Mouse (Mus musculus): ENCODE measurements around the gene Ate1. TPM values are rescaled to one million over a fixed set of nuclear protein-coding genes. Genes with fewer than 3 reads are reported as not detected.
A peak's percentile ranks its signal among the peaks of the same experiment; 100 is the strongest.

The Ate1 gene
- polyA plus RNA-seq, 1 experiment from 2014 or later = 49.3 TPM

DNA sequence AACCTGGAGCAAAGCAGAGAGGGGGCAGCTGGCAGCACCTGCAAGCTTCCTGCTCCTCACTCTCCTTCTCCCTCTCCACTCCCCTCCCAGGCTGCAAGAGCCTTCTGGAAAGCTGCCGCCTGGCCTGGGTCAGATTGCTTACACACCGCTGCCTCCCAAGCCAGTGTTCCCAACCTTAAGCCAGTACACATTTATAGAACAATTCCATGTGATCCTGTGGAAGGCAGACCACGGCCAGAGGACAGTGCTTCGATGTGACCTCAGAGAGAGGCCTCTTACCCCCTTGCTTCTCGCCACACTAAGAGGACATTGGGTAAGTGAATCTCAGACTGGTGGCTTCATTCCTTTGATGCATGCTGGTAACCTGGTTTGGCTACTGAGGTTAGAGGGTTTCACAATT, 32.6 kb upstream of the Ate1 start:
- no peaks in the 10 kb centered on the region for H3K36me3 ChIP-seq (ENCODE audit: control insufficient read depth, insufficient read depth)
- peak; percentile 41; the same call in 1 of the 2 replicates for ATAC-seq (replicated peaks; ENCODE audit: extremely low read depth, insufficient read depth, low FRiP score)
- H3K9ac ChIP-seq (ENCODE audit: low read length) = no peak overlapping the region
- no peaks in the 10 kb centered on the region for H3K27me3 ChIP-seq (ENCODE audit: control insufficient read depth, insufficient read depth, low read length)
- 42% methylated on average over 5 of the region's 5 CpGs for WGBS
- no peaks in the 10 kb centered on the region for H3K9me3 ChIP-seq (replicated peaks; ENCODE audit: control insufficient read depth, low read length)
- H3K4me2 ChIP-seq (ENCODE audit: low read depth, low read length) = no peak overlapping the region
- H3K27ac ChIP-seq (ENCODE audit: low read length) = peak overlapping the region; percentile 52; the same call in 1 of the 2 replicates
- peaks cover 8% of the 10 kb centered on the region; the same call in 1 of the 2 replicates for H3K4me1 ChIP-seq (ENCODE audit: control insufficient read depth, insufficient read depth, low read length)
- no peak overlapping the region for H3K4me3 ChIP-seq (ENCODE audit: low read length)

GRCm38 (mm10) chr7:130547635-130548175, 27.5 kb upstream of the Ate1 start:
- WGBS = 71% methylated on average over 12 of the region's 12 CpGs
- Histone ChIP-seq H3K27ac (ENCODE audit: low read length) (0 out of 2 replicates have a peak overlapping the region, but pooled peaks have one; percentile 100), H3K36me3 (ENCODE audit: control insufficient read depth, insufficient read depth) (peaks cover 11% of the 10 kb centered on the region), H3K9ac (ENCODE audit: low read length) (peak overlapping the region; percentile 99; the same call in 1 of the 2 replicates), H3K4me2 (ENCODE audit: low read depth, low read length) (peak overlapping the region; percentile 40), H3K4me3 (ENCODE audit: low read length) (peak overlapping the region; percentile 97), H3K27me3 (ENCODE audit: control insufficient read depth, insufficient read depth, low read length) (no peaks in the 10 kb centered on the region), H3K4me1 (ENCODE audit: control insufficient read depth, insufficient read depth, low read length) (peaks cover 16% of the 10 kb centered on the region), H3K9me3 (replicated peaks; ENCODE audit: control insufficient read depth, low read length) (no peaks in the 10 kb centered on the region)
- ATAC-seq (replicated peaks; ENCODE audit: extremely low read depth, insufficient read depth, low FRiP score) = no peak

DNA sequence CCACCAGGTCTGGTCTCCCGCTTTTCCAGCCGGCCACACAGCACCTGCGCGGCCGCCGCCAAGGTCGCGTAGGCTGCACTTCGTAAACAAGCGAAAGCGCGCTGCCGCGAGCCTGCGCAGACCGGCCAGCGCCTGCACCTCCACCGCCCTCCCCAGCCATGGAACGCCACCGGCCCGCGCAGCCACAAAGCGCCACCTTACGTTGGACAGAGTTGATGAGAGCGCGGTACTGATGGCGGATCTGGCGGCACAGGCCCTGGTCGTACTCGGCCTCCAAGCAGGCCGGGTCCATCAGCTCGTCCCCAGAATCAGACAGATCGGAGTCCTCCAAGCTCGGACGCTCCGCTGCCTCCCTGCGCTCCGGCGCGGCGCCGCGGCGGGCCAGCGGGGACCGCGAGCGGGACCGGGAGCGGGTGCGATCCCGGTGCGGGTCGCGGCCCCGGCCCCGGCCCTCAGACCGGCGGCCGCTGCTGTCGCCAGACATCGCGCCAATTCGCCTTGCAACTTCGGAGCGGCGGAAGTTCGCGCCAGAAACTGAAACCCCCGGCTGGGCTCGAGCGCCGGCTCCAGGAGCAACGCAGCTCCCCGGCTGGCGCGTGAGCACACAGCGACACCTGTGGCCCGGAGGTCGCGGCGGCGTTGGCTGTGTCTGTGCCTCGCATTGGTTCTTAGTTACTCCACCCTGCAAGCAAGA, 26.8 kb upstream of the Ate1 start:
- Histone ChIP-seq H3K27ac (ENCODE audit: low read length) (peak overlapping the region; percentile 100), H3K27me3 (ENCODE audit: control insufficient read depth, insufficient read depth, low read length) (no peaks in the 10 kb centered on the region), H3K9ac (ENCODE audit: low read length) (peak overlapping the region; percentile 99), H3K36me3 (ENCODE audit: control insufficient read depth, insufficient read depth) (peaks cover 18% of the 10 kb centered on the region), H3K4me2 (ENCODE audit: low read depth, low read length) (peak overlapping the region; percentile 81), H3K4me1 (ENCODE audit: control insufficient read depth, insufficient read depth, low read length) (peaks cover 14% of the 10 kb centered on the region), H3K9me3 (replicated peaks; ENCODE audit: control insufficient read depth, low read length) (no peaks in the 10 kb centered on the region), H3K4me3 (ENCODE audit: low read length) (peak overlapping the region; percentile 97)
- peak; percentile 94 for ATAC-seq (replicated peaks; ENCODE audit: extremely low read depth, insufficient read depth, low FRiP score)
- WGBS = under 1% methylated on average over 84 of the region's 84 CpGs

DNA sequence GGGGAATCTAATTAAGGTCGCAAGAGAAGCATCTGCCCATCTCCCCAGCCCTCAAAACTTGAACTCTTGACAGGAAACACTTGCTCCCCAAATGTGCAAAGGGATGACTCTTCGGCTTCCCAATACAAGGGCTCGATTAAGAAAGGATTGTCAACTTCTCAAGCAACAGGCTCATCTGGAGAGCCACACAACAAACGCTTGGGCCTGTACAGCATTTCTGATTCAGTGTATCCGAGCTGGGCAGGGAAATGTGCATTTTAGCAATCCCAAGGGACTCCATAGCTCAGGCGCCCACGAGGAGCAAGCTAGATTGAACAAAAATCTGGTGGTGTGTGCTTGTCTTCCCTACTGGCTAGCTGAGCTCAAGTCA, 26.2 kb upstream of the Ate1 start:
- Histone ChIP-seq H3K4me2 (ENCODE audit: low read depth, low read length) (peak overlapping the region; percentile 81), H3K9ac (ENCODE audit: low read length) (peak overlapping the region; percentile 99), H3K9me3 (replicated peaks; ENCODE audit: control insufficient read depth, low read length) (no peaks in the 10 kb centered on the region), H3K27ac (ENCODE audit: low read length) (peak overlapping the region; percentile 100), H3K4me3 (ENCODE audit: low read length) (peak overlapping the region; percentile 97), H3K36me3 (ENCODE audit: control insufficient read depth, insufficient read depth) (peaks cover 23% of the 10 kb centered on the region), H3K27me3 (ENCODE audit: control insufficient read depth, insufficient read depth, low read length) (no peaks in the 10 kb centered on the region), H3K4me1 (ENCODE audit: control insufficient read depth, insufficient read depth, low read length) (peaks cover 14% of the 10 kb centered on the region)
- 4% methylated on average over 7 of the region's 7 CpGs for WGBS
- ATAC-seq (replicated peaks; ENCODE audit: extremely low read depth, insufficient read depth, low FRiP score) = no peak

- peaks cover 24% of the 10 kb centered on the region for H3K36me3 ChIP-seq (ENCODE audit: control insufficient read depth, insufficient read depth)
- H3K4me3 ChIP-seq (ENCODE audit: low read length) = peak overlapping the region; percentile 97
- H3K4me1 ChIP-seq (ENCODE audit: control insufficient read depth, insufficient read depth, low read length) = peaks cover 14% of the 10 kb centered on the region
- no peaks in the 10 kb centered on the region for H3K27me3 ChIP-seq (ENCODE audit: control insufficient read depth, insufficient read depth, low read length)
- H3K4me2 ChIP-seq (ENCODE audit: low read depth, low read length) = peak overlapping the region; percentile 81
- ATAC-seq (replicated peaks; ENCODE audit: extremely low read depth, insufficient read depth, low FRiP score) = no peak
- H3K9ac ChIP-seq (ENCODE audit: low read length) = peak overlapping the region; percentile 99
- H3K27ac ChIP-seq (ENCODE audit: low read length) = peak overlapping the region; percentile 100
- no peaks in the 10 kb centered on the region for H3K9me3 ChIP-seq (replicated peaks; ENCODE audit: control insufficient read depth, low read length)
- WGBS = 38% methylated on average over 3 of the region's 3 CpGs
These were observed 25.7 kb upstream of the Ate1 start for GRCm38 (mm10) chr7:130545893-130546292.

DNA sequence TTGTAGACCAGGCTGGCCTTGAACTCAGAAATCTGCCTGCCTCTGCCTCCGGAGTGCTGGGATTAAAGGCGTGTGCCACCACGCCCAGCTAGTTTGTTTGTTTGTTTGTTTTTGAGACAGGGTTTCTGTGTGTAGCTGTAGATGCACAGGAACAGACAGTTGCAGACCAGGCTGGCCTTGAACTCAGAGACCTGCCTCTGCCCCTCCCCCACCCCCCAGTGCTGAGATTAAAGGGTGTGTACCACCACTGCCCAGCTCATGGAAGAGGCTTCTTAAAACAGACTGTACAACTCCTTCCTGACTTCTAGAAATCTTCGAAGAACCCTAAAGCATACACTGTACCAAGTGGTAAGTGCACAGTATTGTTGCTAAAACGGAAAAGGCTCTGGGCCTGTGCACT, 25.2 kb upstream of the Ate1 start:
- Histone ChIP-seq H3K4me2 (ENCODE audit: low read depth, low read length) (peak overlapping the region; percentile 81), H3K9me3 (replicated peaks; ENCODE audit: control insufficient read depth, low read length) (no peaks in the 10 kb centered on the region), H3K36me3 (ENCODE audit: control insufficient read depth, insufficient read depth) (peaks cover 24% of the 10 kb centered on the region), H3K4me3 (ENCODE audit: low read length) (no peak overlapping the region; the same call in 1 of the 2 replicates), H3K9ac (ENCODE audit: low read length) (peak overlapping the region; percentile 99), H3K27ac (ENCODE audit: low read length) (no peak overlapping the region), H3K27me3 (ENCODE audit: control insufficient read depth, insufficient read depth, low read length) (no peaks in the 10 kb centered on the region), H3K4me1 (ENCODE audit: control insufficient read depth, insufficient read depth, low read length) (peaks cover 14% of the 10 kb centered on the region)
- ATAC-seq (replicated peaks; ENCODE audit: extremely low read depth, insufficient read depth, low FRiP score) = no peak
- 85% methylated on average over 5 of the region's 5 CpGs for WGBS

DNA sequence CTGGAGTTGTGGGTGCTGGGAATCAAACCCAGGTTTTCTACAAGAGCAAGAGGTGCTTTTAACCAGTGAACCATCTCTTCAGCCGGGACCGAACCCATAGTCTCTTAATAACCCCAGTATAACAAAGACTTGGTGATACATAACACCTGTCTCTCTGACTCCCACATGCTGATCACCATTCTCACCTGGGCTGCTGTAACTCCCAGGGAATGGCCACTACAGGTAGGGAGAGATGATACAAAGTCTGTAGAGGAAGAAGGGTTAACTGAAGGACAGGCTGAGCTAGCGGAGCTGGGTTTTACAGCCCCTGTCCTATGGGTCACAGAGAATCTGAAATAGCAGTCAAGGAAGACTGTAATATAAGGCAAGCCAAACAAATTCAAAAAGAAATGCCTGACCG, 23.0 kb upstream of the Ate1 start:
- H3K27ac ChIP-seq (ENCODE audit: low read length) = no peak overlapping the region
- H3K9ac ChIP-seq (ENCODE audit: low read length) = no peak overlapping the region
- H3K4me3 ChIP-seq (ENCODE audit: low read length) = no peak overlapping the region
- ATAC-seq (replicated peaks; ENCODE audit: extremely low read depth, insufficient read depth, low FRiP score) = no peak
- no peaks in the 10 kb centered on the region for H3K27me3 ChIP-seq (ENCODE audit: control insufficient read depth, insufficient read depth, low read length)
- no peaks in the 10 kb centered on the region for H3K9me3 ChIP-seq (replicated peaks; ENCODE audit: control insufficient read depth, low read length)
- 92% methylated on average over 4 of the region's 4 CpGs for WGBS
- H3K4me1 ChIP-seq (ENCODE audit: control insufficient read depth, insufficient read depth, low read length) = peaks cover 16% of the 10 kb centered on the region
- H3K36me3 ChIP-seq (ENCODE audit: control insufficient read depth, insufficient read depth) = peaks cover 40% of the 10 kb centered on the region
- H3K4me2 ChIP-seq (ENCODE audit: low read depth, low read length) = no peak overlapping the region

- H3K27ac ChIP-seq (ENCODE audit: low read length) = peak overlapping the region; percentile 63
- WGBS = 76% methylated on average over 7 of the region's 7 CpGs
These were observed 20.0 kb upstream of the Ate1 start for GRCm38 (mm10) chr7:130540176-130540575.

DNA sequence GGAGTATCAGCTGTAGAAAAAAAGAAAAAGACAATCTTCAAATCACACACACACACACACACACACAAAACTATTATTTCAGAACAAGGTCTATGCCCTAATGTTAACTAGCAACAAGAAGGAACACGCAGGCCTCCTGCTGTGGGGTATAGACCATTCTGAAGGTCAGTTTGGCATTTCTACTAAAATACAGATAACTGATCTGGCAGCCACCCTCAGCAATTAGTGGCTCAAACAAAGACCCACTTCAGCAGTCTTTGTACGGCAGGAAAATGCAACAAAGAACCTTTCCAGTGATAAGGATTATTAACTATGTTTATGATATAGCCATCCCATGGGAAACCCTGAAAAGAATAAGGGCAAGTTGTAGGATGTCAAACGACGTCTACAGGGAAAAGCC, 16.9 kb upstream of the Ate1 start:
- H3K36me3 ChIP-seq (ENCODE audit: control insufficient read depth, insufficient read depth) = peaks cover 52% of the 10 kb centered on the region
- no peaks in the 10 kb centered on the region for H3K27me3 ChIP-seq (ENCODE audit: control insufficient read depth, insufficient read depth, low read length)
- no peak overlapping the region for H3K27ac ChIP-seq (ENCODE audit: low read length)
- H3K9ac ChIP-seq (ENCODE audit: low read length) = no peak overlapping the region
- 82% methylated on average over 4 of the region's 4 CpGs for WGBS
- no peaks in the 10 kb centered on the region for H3K9me3 ChIP-seq (replicated peaks; ENCODE audit: control insufficient read depth, low read length)
- H3K4me3 ChIP-seq (ENCODE audit: low read length) = no peak overlapping the region
- no peak for ATAC-seq (replicated peaks; ENCODE audit: extremely low read depth, insufficient read depth, low FRiP score)
- 0 out of 2 replicates have a peak, but pooled peaks cover 5% of the 10 kb centered on the region for H3K4me1 ChIP-seq (ENCODE audit: control insufficient read depth, insufficient read depth, low read length)
- no peak overlapping the region for H3K4me2 ChIP-seq (ENCODE audit: low read depth, low read length)

More at GRCm38 (mm10) chr7:130540176-130540575, 20.0 kb upstream of the Ate1 start:
- peaks cover 5% of the 10 kb centered on the region; the same call in 1 of the 2 replicates for H3K4me1 ChIP-seq (ENCODE audit: control insufficient read depth, insufficient read depth, low read length)
- no peak overlapping the region for H3K9ac ChIP-seq (ENCODE audit: low read length)
- H3K4me2 ChIP-seq (ENCODE audit: low read depth, low read length) = no peak overlapping the region
- no peaks in the 10 kb centered on the region for H3K27me3 ChIP-seq (ENCODE audit: control insufficient read depth, insufficient read depth, low read length)
- ATAC-seq (replicated peaks; ENCODE audit: extremely low read depth, insufficient read depth, low FRiP score) = no peak
- H3K36me3 ChIP-seq (ENCODE audit: control insufficient read depth, insufficient read depth) = peaks cover 60% of the 10 kb centered on the region
- H3K4me3 ChIP-seq (ENCODE audit: low read length) = no peak overlapping the region
- H3K9me3 ChIP-seq (replicated peaks; ENCODE audit: control insufficient read depth, low read length) = no peaks in the 10 kb centered on the region

Data from heart, embryonic 16.5 days (tissue).